Mouse (Mus musculus): Measurements from ENCODE around the gene Aox2. TPM values are rescaled to one million over a fixed set of nuclear protein-coding genes. Genes with fewer than 3 reads are reported as not detected.

The Aox2 gene
- polyA plus RNA-seq (2015; fragmentation: Nextera tagmentation; extraction: Ambion mirVana): 0.34 and 0.44 TPM in 2 replicates

DNA sequence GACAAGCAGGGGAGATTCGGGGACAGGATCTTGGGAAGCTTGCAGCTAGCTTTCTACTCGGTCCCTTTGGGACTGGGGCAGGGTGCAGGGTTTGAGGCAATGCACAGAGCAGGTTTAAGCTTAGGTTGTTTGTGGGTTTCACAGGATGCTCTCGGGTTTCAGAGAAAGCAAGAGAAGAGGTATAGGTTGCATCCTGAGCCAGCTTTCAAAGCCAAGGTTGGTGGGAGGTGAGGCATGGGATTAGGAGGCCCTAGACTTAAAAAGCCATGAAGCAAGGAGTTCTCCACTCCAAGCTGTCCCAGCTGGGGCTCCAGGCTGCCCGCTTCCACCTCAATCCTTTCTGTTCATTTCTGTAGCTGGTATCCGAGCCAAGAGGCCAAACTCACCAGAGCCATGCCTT lies at the start of gene Aox2:
Gene Aox2, plus strand, starts transcription at position 301 of the 400 bp plus-strand sequence.
- Histone ChIP-seq H3K4me2 (no peak within 1 kb of the TSS), H3K9me3 (no peaks in the 10 kb centered on the region), H3K9ac (no peak within 1 kb of the TSS), H3K4me1 (peaks cover 27% of the 10 kb centered on the region), H3K36me3 (no peaks in the 10 kb centered on the region), H3K4me3 (no peak within 1 kb of the TSS), H3K27ac (no peak within 1 kb of the TSS), H3K27me3 (no peaks in the 10 kb centered on the region)
- 63% methylated on average over 5 of the region's 5 CpGs for WGBS
- no peak for ATAC-seq (ENCODE audit: insufficient number of reproducible peaks, insufficient read depth, low FRiP score, low TSS enrichment, low read depth)

- no peak for ATAC-seq (ENCODE audit: insufficient number of reproducible peaks, insufficient read depth, low FRiP score, low TSS enrichment, low read depth)
These were observed 49.2 kb upstream of the Aox2 start for GRCm38 (mm10) chr1:58228916-58229315.

DNA sequence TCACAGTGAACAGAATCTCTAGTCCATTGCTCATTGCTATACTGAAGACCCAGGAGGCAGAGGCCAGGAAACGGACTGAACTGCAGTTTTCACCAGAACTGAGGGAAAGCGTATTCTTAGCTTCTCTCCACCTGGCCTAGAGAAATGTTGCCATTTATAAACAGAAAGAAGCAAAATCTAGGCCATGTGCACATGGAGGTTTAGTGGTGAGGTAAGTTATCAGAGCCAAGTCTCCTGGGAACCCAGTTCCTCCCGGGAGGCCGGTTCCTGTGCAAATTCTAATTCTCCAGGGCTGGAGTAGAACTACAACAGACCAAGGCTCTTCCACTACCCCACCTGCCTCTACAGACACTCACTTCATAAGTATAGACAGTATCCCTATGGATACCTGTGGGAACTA lies 48.4 kb upstream of the Aox2 start:
- Histone ChIP-seq H3K36me3 (no peaks in the 10 kb centered on the region), H3K4me2 (no peak overlapping the region), H3K9me3 (no peaks in the 10 kb centered on the region), H3K27ac (no peak overlapping the region), H3K27me3 (no peaks in the 10 kb centered on the region), H3K9ac (no peak overlapping the region), H3K4me1 (no peaks in the 10 kb centered on the region), H3K4me3 (no peak overlapping the region)
- ATAC-seq (ENCODE audit: insufficient number of reproducible peaks, insufficient read depth, low FRiP score, low TSS enrichment, low read depth): no peak
- 79% methylated on average over 4 of the region's 4 CpGs for WGBS

More at GRCm38 (mm10) chr1:58228916-58229315, 49.2 kb upstream of the Aox2 start:
- Histone ChIP-seq H3K9me3 (no peaks in the 10 kb centered on the region), H3K36me3 (no peaks in the 10 kb centered on the region), H3K4me3 (no peak overlapping the region), H3K4me1 (no peaks in the 10 kb centered on the region), H3K27ac (no peak overlapping the region), H3K27me3 (no peaks in the 10 kb centered on the region), H3K4me2 (no peak overlapping the region), H3K9ac (no peak overlapping the region)

DNA sequence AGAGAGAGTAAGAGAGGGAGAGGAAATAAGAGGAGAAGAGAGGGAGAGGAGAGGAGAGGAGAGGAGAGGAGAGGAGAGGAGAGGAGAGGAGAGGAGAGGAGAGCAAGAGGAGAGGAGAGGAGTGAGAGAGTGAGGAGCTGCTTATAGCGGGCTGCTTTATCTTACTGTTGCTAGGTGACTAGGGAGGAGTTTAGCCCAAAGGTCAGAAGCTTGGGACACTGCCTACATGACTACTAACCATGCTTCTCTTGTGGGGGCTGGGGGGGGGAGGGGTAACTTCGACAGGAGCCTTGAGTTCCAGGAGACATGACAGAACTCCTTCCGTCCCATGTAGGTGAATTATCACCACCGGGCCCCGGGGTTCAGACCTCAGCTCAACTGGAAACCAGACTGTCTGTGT lies 47.6 kb upstream of the Aox2 start:
- Histone ChIP-seq H3K4me1 (no peaks in the 10 kb centered on the region), H3K9ac (no peak overlapping the region), H3K9me3 (no peaks in the 10 kb centered on the region), H3K4me3 (no peak overlapping the region), H3K4me2 (no peak overlapping the region), H3K27ac (no peak overlapping the region), H3K36me3 (no peaks in the 10 kb centered on the region), H3K27me3 (no peaks in the 10 kb centered on the region)
- WGBS: 60% methylated on average over 5 of the region's 5 CpGs
- ATAC-seq (ENCODE audit: insufficient number of reproducible peaks, insufficient read depth, low FRiP score, low TSS enrichment, low read depth): no peak

- Histone ChIP-seq H3K9me3 (no peaks in the 10 kb centered on the region), H3K4me1 (peaks cover 13% of the 10 kb centered on the region), H3K36me3 (no peaks in the 10 kb centered on the region), H3K4me3 (no peak overlapping the region), H3K27me3 (no peaks in the 10 kb centered on the region), H3K27ac (no peak overlapping the region), H3K4me2 (no peak overlapping the region), H3K9ac (no peak overlapping the region)
- WGBS: 42% methylated on average over 5 of the region's 5 CpGs
- no peak for ATAC-seq (ENCODE audit: insufficient number of reproducible peaks, insufficient read depth, low FRiP score, low TSS enrichment, low read depth)
These were observed 42.7 kb upstream of the Aox2 start for GRCm38 (mm10) chr1:58235405-58235804.

DNA sequence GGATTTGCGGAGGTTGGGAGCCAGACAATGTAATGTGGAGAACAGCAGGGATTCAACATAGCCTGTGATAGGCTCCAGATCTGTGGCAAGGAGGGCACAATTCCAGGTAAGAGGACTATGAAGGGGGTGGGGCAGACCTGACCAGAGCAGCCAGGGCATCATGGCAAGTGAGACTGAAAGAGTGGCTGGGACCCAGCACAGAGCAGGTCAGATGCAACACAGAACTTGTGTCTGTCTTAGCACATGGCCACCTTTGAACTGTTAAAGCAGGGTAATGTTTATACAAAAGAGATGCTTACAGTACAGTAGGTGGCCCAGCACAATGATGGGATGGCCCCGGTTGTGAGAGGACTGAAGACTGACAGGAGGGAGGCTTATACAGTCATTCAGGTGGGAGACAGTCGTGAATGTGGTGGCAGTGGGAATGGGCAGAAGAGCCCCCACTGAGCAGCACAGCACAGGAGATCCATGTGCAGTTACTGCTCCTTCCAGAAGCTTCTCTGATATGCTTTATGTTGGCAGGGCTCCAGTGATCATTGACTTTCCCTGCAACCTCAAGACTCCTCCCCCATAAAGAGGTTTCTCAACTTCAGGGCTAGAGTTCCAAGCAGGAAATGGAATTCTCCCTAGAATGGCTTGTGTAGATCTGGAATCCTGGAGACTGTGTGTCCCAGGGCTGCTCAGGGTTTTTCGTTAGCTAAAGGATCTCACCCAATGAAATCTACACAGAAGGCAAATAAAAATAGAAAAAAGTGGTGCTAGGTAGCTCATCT lies 40.4 kb upstream of the Aox2 start:
- no peak overlapping the region for H3K4me3 ChIP-seq
- ATAC-seq (ENCODE audit: insufficient number of reproducible peaks, insufficient read depth, low FRiP score, low TSS enrichment, low read depth): no peak
- WGBS: 83% methylated on average over 4 of the region's 4 CpGs
- H3K27ac ChIP-seq: no peak overlapping the region
- no peaks in the 10 kb centered on the region for H3K9me3 ChIP-seq
- H3K9ac ChIP-seq: no peak overlapping the region
- H3K36me3 ChIP-seq: no peaks in the 10 kb centered on the region
- no peak overlapping the region for H3K4me2 ChIP-seq
- peaks cover 13% of the 10 kb centered on the region for H3K4me1 ChIP-seq
- no peaks in the 10 kb centered on the region for H3K27me3 ChIP-seq

DNA sequence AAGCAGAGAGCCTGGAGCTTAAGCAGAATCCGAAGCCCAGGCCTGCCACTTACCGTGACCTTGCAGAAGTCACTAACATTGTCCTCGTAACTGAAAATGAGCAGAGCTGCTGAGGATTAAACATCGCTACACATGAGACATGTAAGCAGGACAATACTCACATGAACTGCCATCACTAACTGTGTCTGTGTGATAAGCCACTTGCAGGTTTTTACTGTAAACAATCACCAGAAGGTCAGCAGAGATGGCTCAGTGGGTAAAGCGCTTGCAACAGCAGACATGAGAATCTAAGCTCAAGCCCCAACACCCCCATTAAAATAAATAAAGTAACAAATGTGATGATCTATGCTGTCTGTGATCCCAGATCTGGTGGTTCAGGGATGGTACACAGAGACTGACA lies 39.7 kb upstream of the Aox2 start:
- peaks cover 13% of the 10 kb centered on the region for H3K4me1 ChIP-seq
- H3K9me3 ChIP-seq: no peaks in the 10 kb centered on the region
- no peak overlapping the region for H3K4me2 ChIP-seq
- no peaks in the 10 kb centered on the region for H3K27me3 ChIP-seq
- H3K36me3 ChIP-seq: no peaks in the 10 kb centered on the region
- ATAC-seq (ENCODE audit: insufficient number of reproducible peaks, insufficient read depth, low FRiP score, low TSS enrichment, low read depth): no peak
- 65% methylated on average over 5 of the region's 5 CpGs for WGBS
- no peak overlapping the region for H3K4me3 ChIP-seq
- H3K27ac ChIP-seq: no peak overlapping the region
- H3K9ac ChIP-seq: no peak overlapping the region

DNA sequence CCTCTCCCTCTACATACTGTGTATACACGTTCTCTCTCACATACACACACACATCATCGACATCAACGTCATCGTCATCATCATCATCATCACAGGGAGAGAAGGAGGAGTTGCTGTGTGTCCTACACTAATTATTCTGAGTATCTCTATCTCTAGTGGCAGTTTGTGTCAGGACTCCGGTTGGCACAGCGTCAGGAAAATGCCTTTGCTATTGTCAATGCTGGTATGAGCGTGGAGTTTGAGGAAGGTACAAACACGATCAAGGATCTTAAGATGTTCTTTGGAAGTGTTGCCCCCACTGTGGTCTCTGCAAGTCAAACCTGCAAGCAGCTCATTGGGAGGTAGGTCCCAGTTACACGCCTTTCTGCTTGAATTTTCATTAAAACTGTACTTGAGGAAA lies 39.2 kb upstream of the Aox2 start:
- Histone ChIP-seq H3K27ac (no peak overlapping the region), H3K4me1 (peaks cover 13% of the 10 kb centered on the region), H3K9me3 (no peaks in the 10 kb centered on the region), H3K9ac (no peak overlapping the region), H3K4me2 (no peak overlapping the region), H3K27me3 (no peaks in the 10 kb centered on the region), H3K4me3 (no peak overlapping the region), H3K36me3 (no peaks in the 10 kb centered on the region)
- ATAC-seq (ENCODE audit: insufficient number of reproducible peaks, insufficient read depth, low FRiP score, low TSS enrichment, low read depth): no peak
- 89% methylated on average over 9 of the region's 9 CpGs for WGBS

DNA sequence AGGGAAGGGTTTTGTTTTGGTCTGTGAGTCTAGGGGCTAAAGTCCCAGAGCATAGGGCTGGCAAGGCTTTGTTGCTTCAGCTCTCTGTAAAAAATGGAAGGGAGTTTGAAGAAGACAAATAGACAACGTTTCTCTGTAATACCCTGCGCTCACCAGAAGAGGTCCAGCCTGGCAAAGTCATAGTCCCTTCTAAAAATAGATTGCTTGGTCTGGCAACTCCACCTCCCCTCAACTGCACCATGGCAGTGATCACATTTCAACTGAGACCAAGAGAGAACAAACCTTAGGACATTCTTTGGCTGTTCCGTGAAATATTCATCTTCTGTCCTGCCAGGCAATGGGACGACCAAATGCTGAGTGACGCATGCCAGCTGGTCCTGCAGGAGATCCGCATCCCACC lies 37.8 kb upstream of the Aox2 start:
- H3K36me3 ChIP-seq: no peaks in the 10 kb centered on the region
- no peak for ATAC-seq (ENCODE audit: insufficient number of reproducible peaks, insufficient read depth, low FRiP score, low TSS enrichment, low read depth)
- H3K9ac ChIP-seq: no peak overlapping the region
- no peak overlapping the region; the same call in 1 of the 2 replicates for H3K27ac ChIP-seq
- peaks cover 13% of the 10 kb centered on the region for H3K4me1 ChIP-seq
- 72% methylated on average over 6 of the region's 6 CpGs for WGBS
- no peak overlapping the region for H3K4me2 ChIP-seq
- no peak overlapping the region for H3K4me3 ChIP-seq
- no peaks in the 10 kb centered on the region for H3K27me3 ChIP-seq
- no peaks in the 10 kb centered on the region for H3K9me3 ChIP-seq

DNA sequence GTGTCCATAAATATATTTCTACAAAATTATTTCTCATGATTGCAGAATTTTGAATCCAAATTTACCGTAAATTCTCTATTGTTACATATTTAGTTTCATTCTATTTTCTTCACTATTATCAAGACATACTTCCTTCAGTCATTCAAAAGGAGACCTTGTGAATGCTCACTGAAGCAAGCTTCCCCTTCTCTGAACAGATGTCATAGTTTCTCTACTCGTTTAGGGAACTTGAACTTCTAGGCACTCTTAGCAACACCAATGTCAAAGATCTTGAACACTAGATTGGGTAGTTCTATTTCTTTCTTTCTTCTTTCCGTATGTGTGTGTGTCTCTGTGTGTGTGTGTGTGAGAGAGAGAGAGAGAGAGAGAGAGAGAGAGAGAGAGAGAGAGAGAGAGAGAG lies 33.6 kb upstream of the Aox2 start:
- H3K4me1 ChIP-seq: no peaks in the 10 kb centered on the region
- H3K27me3 ChIP-seq: no peaks in the 10 kb centered on the region
- H3K27ac ChIP-seq: no peak overlapping the region
- H3K4me2 ChIP-seq: no peak overlapping the region
- no peaks in the 10 kb centered on the region for H3K9me3 ChIP-seq
- H3K9ac ChIP-seq: no peak overlapping the region
- WGBS: 83% methylated on average over 3 of the region's 3 CpGs
- ATAC-seq (ENCODE audit: insufficient number of reproducible peaks, insufficient read depth, low FRiP score, low TSS enrichment, low read depth): no peak
- H3K36me3 ChIP-seq: no peaks in the 10 kb centered on the region
- no peak overlapping the region for H3K4me3 ChIP-seq

DNA sequence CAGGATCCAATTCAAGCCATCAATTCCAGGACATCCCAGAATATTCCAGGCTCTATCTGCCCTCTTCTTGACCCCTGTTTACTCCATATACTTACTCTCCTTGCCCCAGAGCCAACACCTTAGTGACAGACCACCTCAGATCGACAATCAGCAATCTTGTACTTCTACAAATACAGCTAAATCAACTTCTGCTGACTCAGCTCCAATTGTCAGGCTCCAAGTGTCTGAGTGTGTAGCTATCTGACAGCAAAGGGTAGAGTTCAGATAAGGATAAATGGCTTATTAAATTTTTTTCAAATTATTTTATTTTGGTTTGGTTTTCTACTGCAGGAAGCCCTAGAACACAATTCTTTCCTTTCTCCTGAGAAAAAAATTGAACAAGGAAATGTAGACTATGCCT lies 29.6 kb upstream of the Aox2 start:
- H3K9ac ChIP-seq: no peak overlapping the region
- no peaks in the 10 kb centered on the region for H3K27me3 ChIP-seq
- no peak overlapping the region for H3K27ac ChIP-seq
- no peak overlapping the region for H3K4me2 ChIP-seq
- no peaks in the 10 kb centered on the region for H3K9me3 ChIP-seq
- H3K4me3 ChIP-seq: no peak overlapping the region
- ATAC-seq (ENCODE audit: insufficient number of reproducible peaks, insufficient read depth, low FRiP score, low TSS enrichment, low read depth): no peak
- H3K4me1 ChIP-seq: no peaks in the 10 kb centered on the region
- no peaks in the 10 kb centered on the region for H3K36me3 ChIP-seq
- 77% methylated on average over 1 of the region's 1 CpGs for WGBS

DNA sequence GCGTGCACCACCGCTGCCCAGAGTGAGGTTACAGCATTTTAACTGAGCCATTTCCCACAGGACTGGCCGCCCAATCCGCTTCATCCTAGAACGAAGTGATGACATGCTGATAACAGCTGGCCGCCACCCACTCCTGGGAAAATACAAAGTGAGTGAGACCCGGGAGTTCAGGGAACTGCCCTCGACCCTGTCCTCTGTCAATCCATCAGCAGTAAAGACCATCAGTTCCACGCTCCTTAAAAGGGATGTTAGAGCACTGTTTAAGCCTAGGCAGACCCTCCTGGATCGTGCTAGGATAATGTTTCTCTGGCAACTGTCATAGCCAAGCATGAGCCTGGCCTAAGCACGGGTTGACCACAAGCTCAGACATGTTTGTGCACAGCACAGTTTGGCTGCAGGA lies 24.7 kb upstream of the Aox2 start:
- H3K36me3 ChIP-seq: no peaks in the 10 kb centered on the region
- no peak overlapping the region for H3K27ac ChIP-seq
- H3K4me1 ChIP-seq: no peaks in the 10 kb centered on the region
- no peak overlapping the region for H3K4me3 ChIP-seq
- ATAC-seq (ENCODE audit: insufficient number of reproducible peaks, insufficient read depth, low FRiP score, low TSS enrichment, low read depth): 0 out of 2 replicates have a peak, but pooled peaks have one; percentile 52
- no peak overlapping the region for H3K4me2 ChIP-seq
- H3K9me3 ChIP-seq: no peaks in the 10 kb centered on the region
- no peak overlapping the region for H3K9ac ChIP-seq
- WGBS: 64% methylated on average over 11 of the region's 11 CpGs
- no peaks in the 10 kb centered on the region for H3K27me3 ChIP-seq

All from embryonic facial prominence, embryonic 13.5 days (tissue).